Mouse (Mus musculus) left cerebral cortex, adult 18-20 months (tissue): ENCODE results near the gene Optn. TPM values are rescaled to one million over a fixed set of nuclear protein-coding genes. Genes with fewer than 3 reads are reported as not detected.

Experiments used
- DNase-seq, 2 experiments: peaks; one replicate each; pipeline ENCODE4 v3.0.0; 2021 to 2022; ENCODE audit warnings: low spot score in 2 of 2, mixed read lengths in 1 of 2
- total RNA-seq, 2 experiments: library from RNA; stranded (reverse); gene quantifications; 2 replicates each; pipeline ENCODE4 v1.2.3; 2021

Optn gene
- total RNA-seq, 2 experiments from 2014 or later: 19.3 to 20.7 TPM

DNA sequence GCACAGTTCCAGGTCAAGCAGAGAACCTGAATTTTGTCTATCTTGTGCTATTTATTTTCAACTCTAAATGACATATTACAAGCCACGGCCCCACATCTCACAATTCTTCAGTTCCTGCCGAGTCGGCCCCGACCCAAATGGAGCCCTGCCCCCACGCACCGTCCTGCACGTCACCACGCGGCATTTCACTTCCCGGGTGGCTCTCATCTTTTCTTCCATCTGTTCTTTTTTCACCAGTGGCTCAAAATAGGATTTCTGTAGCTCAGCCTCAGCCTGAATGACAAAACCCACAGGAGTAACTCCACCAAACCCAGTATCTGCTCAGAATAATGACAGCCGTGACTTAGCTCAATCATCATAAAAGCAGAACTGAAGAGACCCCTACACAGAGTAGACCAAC lies 70.3 kb downstream of the Optn start:
- DNase-seq: peak; percentile 50 to 64

DNA sequence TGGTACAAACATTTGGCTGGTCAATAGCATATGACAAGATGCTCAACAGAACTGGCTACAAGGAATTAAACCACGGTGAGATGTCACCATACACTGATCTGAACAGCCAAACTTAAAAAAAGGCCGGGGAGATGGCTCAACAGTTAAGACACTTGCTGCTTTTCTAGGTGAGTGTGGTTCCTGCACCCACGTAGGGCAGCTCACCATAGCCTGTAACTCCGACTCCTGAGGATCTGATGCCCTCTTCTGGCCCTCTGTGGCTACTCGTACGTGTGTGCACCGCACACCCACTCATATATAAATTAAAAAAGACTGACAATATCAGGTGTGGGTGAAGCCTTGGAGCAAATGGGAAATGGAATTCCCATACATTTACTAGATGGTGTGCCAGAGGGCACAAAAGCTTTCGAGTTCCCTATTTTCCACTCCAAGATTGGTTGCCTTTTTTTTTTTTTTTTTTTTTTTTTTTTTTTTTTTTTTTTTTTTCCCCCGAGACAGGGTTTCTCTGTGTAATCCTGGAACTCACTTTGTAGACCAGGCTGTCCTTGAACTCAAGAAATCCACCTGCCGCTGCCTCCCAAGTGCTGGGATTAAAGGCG lies 74.9 kb downstream of the Optn start:
- no peak for DNase-seq

DNA sequence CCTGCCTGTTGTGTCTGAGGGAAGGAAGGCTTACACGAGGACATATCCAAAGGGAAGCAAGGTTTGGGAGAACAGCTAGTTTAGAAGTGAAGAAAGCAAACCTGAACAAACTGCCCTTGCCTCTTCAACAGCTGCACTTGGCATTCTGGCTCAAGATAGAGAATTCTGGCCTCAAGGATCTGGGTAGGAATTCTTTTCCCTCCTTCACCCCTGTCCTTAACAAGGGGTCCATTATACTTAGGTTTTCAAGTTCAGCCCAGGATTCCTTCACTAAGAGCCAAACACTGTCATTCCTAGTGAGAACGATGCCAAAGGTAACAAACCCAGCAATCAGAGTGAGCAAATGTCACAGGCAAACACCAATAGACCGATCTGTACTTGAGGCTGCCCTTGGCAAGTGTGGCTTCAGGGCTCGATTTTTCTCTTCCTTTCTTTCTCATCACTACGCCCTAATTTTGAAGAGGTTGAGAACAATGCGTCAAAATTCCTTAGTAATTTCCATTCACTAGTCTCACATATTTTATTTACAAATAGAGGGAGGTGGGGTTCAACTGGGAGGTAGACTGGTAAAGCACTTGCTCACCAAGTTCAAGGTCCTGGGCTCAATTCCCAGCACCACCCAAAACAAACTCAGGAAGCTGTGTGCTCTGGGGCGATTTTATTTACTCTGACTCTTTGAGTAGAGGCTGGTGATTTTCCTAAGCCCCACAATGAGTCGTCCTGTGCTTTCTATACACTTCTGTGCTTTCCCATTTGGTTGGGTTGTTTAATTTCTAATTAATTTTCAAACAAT lies 76.3 kb downstream of the Optn start:
- DNase-seq: no peak

DNA sequence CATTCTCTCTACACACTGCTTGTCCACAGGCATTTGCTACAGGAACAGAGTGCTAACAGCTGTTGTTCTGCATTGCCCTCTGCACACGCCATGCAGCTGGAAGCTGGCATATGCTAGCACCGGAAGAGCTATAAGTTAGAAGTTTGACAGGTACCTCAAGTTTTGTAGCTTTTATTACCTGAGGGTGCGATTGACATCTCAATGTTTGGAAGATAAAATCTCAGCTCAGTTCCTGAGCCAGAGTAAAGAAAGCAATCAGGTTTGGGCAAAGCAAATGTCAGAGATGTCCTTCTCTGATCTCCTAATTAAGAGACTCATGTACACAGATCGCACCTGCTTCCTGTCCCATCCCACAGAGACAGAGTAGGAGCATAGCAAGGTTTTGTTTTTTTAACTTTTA lies 77.1 kb downstream of the Optn start:
- no peak for DNase-seq

DNA sequence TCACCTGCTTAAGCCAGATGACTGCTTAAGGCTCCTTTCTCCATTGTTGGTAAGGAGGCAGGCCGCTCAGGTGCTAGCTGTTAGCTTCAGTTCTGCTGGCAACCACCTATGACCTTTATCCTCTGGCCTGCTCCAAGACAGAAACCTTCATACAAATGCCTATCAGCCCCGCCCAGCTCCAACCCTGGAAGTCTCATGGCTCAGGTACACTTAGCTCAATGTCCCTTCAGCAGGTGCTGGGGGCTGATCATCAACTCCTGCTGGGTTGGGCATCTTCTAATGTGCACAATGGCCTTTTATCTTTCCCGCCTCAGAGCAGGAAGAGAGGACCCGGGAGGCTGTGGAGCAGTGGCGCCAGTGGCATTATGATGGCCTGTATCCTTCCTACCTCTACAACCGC lies 78.9 kb downstream of the Optn start:
- DNase-seq: no peak

DNA sequence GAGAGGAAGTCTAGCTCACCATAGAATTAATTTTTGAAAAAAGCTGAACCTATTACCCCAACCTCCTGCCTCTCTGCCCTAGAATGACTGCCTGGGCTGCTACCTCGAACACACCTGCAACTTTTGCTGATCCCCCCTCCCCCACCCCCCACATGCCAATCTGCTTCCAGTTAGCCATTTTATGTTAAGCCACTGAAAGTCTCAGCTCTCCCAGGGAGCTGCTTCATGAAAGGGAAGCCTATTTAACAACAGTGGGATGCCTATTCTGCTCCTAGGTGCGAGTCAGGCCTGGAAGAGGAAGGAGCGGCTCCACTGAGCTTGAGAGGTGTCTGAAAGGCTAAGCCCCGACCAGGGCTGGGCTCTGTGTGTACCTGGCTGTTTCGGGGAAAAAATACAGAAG lies 79.9 kb downstream of the Optn start:
- DNase-seq: no peak

DNA sequence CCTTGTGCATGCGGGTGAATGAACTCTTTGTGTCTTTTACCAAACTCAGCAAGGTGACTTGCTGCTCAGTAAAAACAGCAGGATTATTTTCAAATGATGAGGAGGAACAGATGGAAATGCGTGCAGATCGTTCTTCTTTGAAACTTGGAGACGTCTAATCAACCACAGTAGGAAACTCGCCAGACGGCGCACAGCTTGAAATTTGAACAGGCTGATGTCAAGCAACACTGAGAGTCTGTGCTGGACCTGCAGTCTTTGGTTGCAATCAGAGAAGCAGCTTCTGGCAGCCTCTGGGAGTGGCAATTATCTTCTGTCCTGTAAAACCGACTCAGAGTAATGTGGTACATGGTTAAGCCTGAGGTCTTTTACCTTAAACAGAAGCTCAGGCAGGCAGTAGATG lies 85.8 kb downstream of the Optn start:
- DNase-seq: no peak

DNA sequence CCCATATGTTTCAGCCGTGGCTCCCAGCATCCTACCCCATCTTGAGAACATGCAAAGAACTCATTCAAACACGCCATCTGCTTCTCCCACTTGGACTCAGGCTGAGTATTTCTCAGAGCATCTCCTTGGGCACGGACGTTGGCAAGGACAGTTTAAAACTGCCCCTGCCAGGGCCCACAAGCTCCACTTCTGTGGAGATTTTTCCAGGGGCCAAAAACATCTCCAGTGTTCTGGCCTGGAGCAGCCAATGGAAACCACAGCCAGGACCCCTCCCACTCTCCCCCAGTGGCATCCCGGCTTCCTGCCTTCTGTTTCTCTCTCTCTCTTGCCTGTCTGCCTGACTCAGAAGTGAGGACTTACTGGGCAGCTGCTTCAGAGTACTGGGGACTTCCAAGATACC lies 88.0 kb downstream of the Optn start, which contains the start of gene Ucma:
Gene Ucma (plus strand): TSS at position 316 of the 400 bp plus-strand sequence.
- DNase-seq: peak; percentile 6 to 43

Other genes starting within 250 kb of the Optn start
- 10 to 100 TPM; 20.6 to 21.3 TPM for gene Sephs1, start 182.5 kb downstream of the Optn start, total RNA-seq
- 100 to 1,000 TPM in 1 of 2 experiments, 10 to 100 TPM in 1; 93.1 to 110 TPM for gene Phyh, start 145.0 kb downstream of the Optn start, total RNA-seq
- gene Ucma, start 87.9 kb downstream of the Optn start, total RNA-seq: 1 to 10 TPM; 2.2 to 2.4 TPM
- gene Mcm10, start 51.3 kb downstream of the Optn start, total RNA-seq: under 1 TPM; 0.58 to 0.96 TPM
- gene Ccdc3, start 73.7 kb upstream of the Optn start, total RNA-seq: 10 to 100 TPM; 15.9 to 16.7 TPM